Comparison of ENCODE assay signal across 8 mouse cellular contexts in genomic region chr1:132333675-132334141, GRCm38 (mm10). TPM values are rescaled to one million over a fixed set of nuclear protein-coding genes. Genes with fewer than 3 reads are reported as not detected.
DNase-seq lines count a peak whose midpoint lies in the region; ATAC-seq and TF ChIP-seq lines count a peak whose summit lies in the region.

No protein-coding gene starts in this region.

- H3K27ac ChIP-seq in hindbrain, postnatal 0 days, result peak overlapping the region; percentile 64; the same call in 1 of the 2 replicates
- H3K27ac ChIP-seq in liver, embryonic 13.5 days, result peak overlapping the region; percentile 79
- peak overlapping the region; percentile 61 for H3K27ac ChIP-seq in neural tube, embryonic 15.5 days (replicated peaks)

- no peak overlapping the region for H3K4me2 ChIP-seq in hindbrain, postnatal 0 days (ENCODE audit: low read depth, low read length)
- peak overlapping the region; percentile 16 for H3K4me2 ChIP-seq in liver, embryonic 13.5 days
- no peak overlapping the region for H3K4me2 ChIP-seq in neural tube, embryonic 15.5 days

- H3K4me1 ChIP-seq in hindbrain, postnatal 0 days (ENCODE audit: insufficient read depth, low read length), result 0 out of 2 replicates have a peak, but pooled peaks cover 8% of the 10 kb centered on the region
- H3K4me1 ChIP-seq in liver, embryonic 13.5 days (replicated peaks), result peaks cover 61% of the 10 kb centered on the region
- H3K4me1 ChIP-seq in neural tube, embryonic 15.5 days, result peaks cover 26% of the 10 kb centered on the region

- DNase-seq in frontal cortex, postnatal 10 days (ENCODE audit: low spot score in 2 of 2), result no peak
- peak; percentile 65 for DNase-seq in gastrocnemius, postnatal 14 days
- DNase-seq in hindbrain, postnatal 0 days (ENCODE audit: low spot score), result peak; percentile 19
- no peak for DNase-seq in liver, embryonic 13.5 days
- DNase-seq in left cerebral cortex, postnatal 14 days (ENCODE audit: low spot score in 2 of 2), result no peak
- DNase-seq in thymus, postnatal 4 days, result no peak

- H3K27me3 ChIP-seq in hindbrain, postnatal 0 days (ENCODE audit: insufficient read depth, low read length), result no peaks in the 10 kb centered on the region
- no peaks in the 10 kb centered on the region for H3K27me3 ChIP-seq in liver, embryonic 13.5 days
- no peaks in the 10 kb centered on the region for H3K27me3 ChIP-seq in neural tube, embryonic 15.5 days (replicated peaks)

- H3K9ac ChIP-seq in hindbrain, postnatal 0 days (replicated peaks; ENCODE audit: low read length), result no peak overlapping the region
- H3K9ac ChIP-seq in liver, embryonic 13.5 days, result peak overlapping the region; percentile 22; the same call in 1 of the 2 replicates
- H3K9ac ChIP-seq in neural tube, embryonic 15.5 days (replicated peaks), result no peak overlapping the region

- no peaks in the 10 kb centered on the region for H3K9me3 ChIP-seq in hindbrain, postnatal 0 days (ENCODE audit: low read length)
- H3K9me3 ChIP-seq in liver, embryonic 13.5 days (replicated peaks), result no peaks in the 10 kb centered on the region
- no peaks in the 10 kb centered on the region for H3K9me3 ChIP-seq in neural tube, embryonic 15.5 days (replicated peaks)

- no peak for TF ChIP-seq CTCF in hindbrain, postnatal 0 days (IDR thresholded peaks at IDR 0.05; ENCODE audit: low read depth)

- WGBS in hindbrain, postnatal 0 days, result 25% methylated on average over 4 of the region's 4 CpGs
- 45% methylated on average over 4 of the region's 4 CpGs for WGBS in liver, embryonic 13.5 days (ENCODE audit: insufficient replicate concordance)
- 9% methylated on average over 4 of the region's 4 CpGs for WGBS in neural tube, embryonic 15.5 days

- peak; percentile 13; the same call in 1 of the 2 replicates for ATAC-seq in frontal cortex, adult (ENCODE audit: low TSS enrichment)
- peak; percentile 64 for ATAC-seq in hindbrain, postnatal 0 days
- peak; percentile 72 for ATAC-seq in liver, embryonic 13.5 days (ENCODE audit: low read depth)
- peak; percentile 23; the same call in 1 of the 2 replicates for ATAC-seq in neural tube, embryonic 15.5 days (ENCODE audit: low FRiP score)

- peaks cover 4% of the 10 kb centered on the region; the same call in 1 of the 2 replicates for H3K36me3 ChIP-seq in hindbrain, postnatal 0 days (ENCODE audit: insufficient read depth, low read length)
- H3K36me3 ChIP-seq in liver, embryonic 13.5 days, result peaks cover 18% of the 10 kb centered on the region
- peaks cover 6% of the 10 kb centered on the region for H3K36me3 ChIP-seq in neural tube, embryonic 15.5 days

- no peak overlapping the region for H3K4me3 ChIP-seq in hindbrain, postnatal 0 days (ENCODE audit: low read length)
- no peak overlapping the region for H3K4me3 ChIP-seq in liver, embryonic 13.5 days (replicated peaks)
- H3K4me3 ChIP-seq in neural tube, embryonic 15.5 days (replicated peaks), result no peak overlapping the region

- intact Hi-C loops in gastrocnemius, postnatal 14 days (cut with DNase I; ENCODE audit: low total_unique reads), result no loop called here
- intact Hi-C loops in left cerebral cortex, postnatal 14 days (cut with DNase I), result no loop called here

RNA-seq across cellular contexts. Expression of gene Nuak2, which starts 17.8 kb away (rescaled TPM):
- total RNA-seq in gastrocnemius, postnatal 14 days (2021), result 1 to 10 TPM; 1.1 to 1.5 TPM
- total RNA-seq in hindbrain, postnatal 0 days (2014; rRNA removed), result 6.2 and 7.7 TPM in 2 replicates
- polyA plus RNA-seq in hindbrain, postnatal 0 days (2015; fragmentation: Nextera tagmentation; extraction: Ambion mirVana), result 7.4 and 7.9 TPM in 2 replicates
- polyA plus RNA-seq in liver, embryonic 13.5 days (2015; fragmentation: Nextera tagmentation; extraction: Ambion mirVana), result 1.6 and 1.8 TPM in 2 replicates
- polyA plus RNA-seq in neural tube, embryonic 15.5 days (2015; fragmentation: Nextera tagmentation; extraction: Ambion mirVana), result 6.6 and 7.1 TPM in 2 replicates
- total RNA-seq in left cerebral cortex, postnatal 14 days (2021), result 1 to 10 TPM; 1.6 to 1.7 TPM

RNA-seq across cellular contexts. Expression of gene Klhdc8a, which starts 35.3 kb away (rescaled TPM):
- under 1 TPM; 0.39 to 0.42 TPM for total RNA-seq in gastrocnemius, postnatal 14 days (2021)
- 23.0 and 26.0 TPM in 2 replicates for total RNA-seq in hindbrain, postnatal 0 days (2014; rRNA removed)
- polyA plus RNA-seq in hindbrain, postnatal 0 days (2015; fragmentation: Nextera tagmentation; extraction: Ambion mirVana), result 11.2 and 11.7 TPM in 2 replicates
- polyA plus RNA-seq in liver, embryonic 13.5 days (2015; fragmentation: Nextera tagmentation; extraction: Ambion mirVana), result 0.03 and 0.06 TPM in 2 replicates
- polyA plus RNA-seq in neural tube, embryonic 15.5 days (2015; fragmentation: Nextera tagmentation; extraction: Ambion mirVana), result 7.5 TPM in 2 replicates
- total RNA-seq in left cerebral cortex, postnatal 14 days (2021), result 10 to 100 TPM; 13.1 to 16.8 TPM

RNA-seq across cellular contexts. Expression of gene Tmcc2, which starts 57.4 kb away (rescaled TPM):
- total RNA-seq in gastrocnemius, postnatal 14 days (2021), result 10 to 100 TPM; 19.4 to 22.9 TPM
- total RNA-seq in hindbrain, postnatal 0 days (2014; rRNA removed), result 138 and 151 TPM in 2 replicates
- 33.5 and 34.0 TPM in 2 replicates for polyA plus RNA-seq in hindbrain, postnatal 0 days (2015; fragmentation: Nextera tagmentation; extraction: Ambion mirVana)
- polyA plus RNA-seq in liver, embryonic 13.5 days (2015; fragmentation: Nextera tagmentation; extraction: Ambion mirVana), result 456 and 511 TPM in 2 replicates
- polyA plus RNA-seq in neural tube, embryonic 15.5 days (2015; fragmentation: Nextera tagmentation; extraction: Ambion mirVana), result 28.5 and 33.2 TPM in 2 replicates
- 100 to 1,000 TPM; 128 to 132 TPM for total RNA-seq in left cerebral cortex, postnatal 14 days (2021)

Comparison
In these comparisons a context has a peak if more than half of its experiments do, and no peak if none do; other contexts are left out.
1. ATAC-seq: peak in every context shown above with its lines; median percentile 72 in liver, embryonic 13.5 days; 64 in hindbrain, postnatal 0 days; 23 in neural tube, embryonic 15.5 days; 13 in frontal cortex, adult.
2. DNase-seq: peak in gastrocnemius, postnatal 14 days (single experiment) and hindbrain, postnatal 0 days (single experiment); none in frontal cortex, postnatal 10 days (0 of 2), liver, embryonic 13.5 days (single experiment), left cerebral cortex, postnatal 14 days (0 of 2) and thymus, postnatal 4 days (single experiment).
3. RNA of gene Klhdc8a, which starts 35.3 kb away (total RNA-seq): 23.0 to 26.0 TPM in hindbrain, postnatal 0 days and 13.1 to 16.8 TPM in left cerebral cortex, postnatal 14 days; 0.39 to 0.42 TPM in gastrocnemius, postnatal 14 days; every median in the first group is over 4 times any median in the second.
4. Peak in every context shown above with its lines, with median percentiles within 50 percentile points of each other: H3K27ac ChIP-seq.